Mouse (Mus musculus): ENCODE results near the gene Rbl2. TPM values are rescaled to one million over a fixed set of nuclear protein-coding genes. Genes with fewer than 3 reads are reported as not detected.

Rbl2 gene
- polyA plus RNA-seq (2015; fragmentation: Nextera tagmentation; extraction: Ambion mirVana): 17.0 and 18.8 TPM in 2 replicates

DNA sequence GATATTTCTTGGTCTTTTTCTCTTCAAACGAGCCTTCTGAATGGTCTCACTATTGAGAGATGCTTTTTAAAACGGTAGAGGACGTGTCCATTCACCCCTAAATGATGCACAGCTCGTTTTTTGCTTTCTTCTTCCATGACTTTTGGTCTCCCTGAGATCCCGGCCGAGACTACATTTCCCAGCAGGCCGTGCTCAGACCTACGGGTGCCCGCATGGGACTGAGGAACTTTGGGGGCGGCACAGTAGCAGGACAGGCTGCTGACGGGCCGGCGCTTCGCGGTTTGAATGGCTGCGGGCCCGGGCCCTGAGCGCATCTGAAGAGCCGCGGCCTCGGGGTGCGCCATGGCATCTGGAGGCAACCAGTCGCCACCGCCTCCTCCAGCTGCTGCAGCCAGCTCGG, at the start of gene Rbl2:
Gene Rbl2, plus strand, starts transcription at position 224 of the 400 bp plus-strand sequence.
- Histone ChIP-seq H3K4me1 (replicated peaks) (peaks cover 18% of the 10 kb centered on the region), H3K4me2 (peak within 1 kb of the TSS; percentile 66), H3K36me3 (no peaks in the 10 kb centered on the region), H3K27ac (peak within 1 kb of the TSS; percentile 89), H3K27me3 (no peaks in the 10 kb centered on the region), H3K4me3 (peak within 1 kb of the TSS; percentile 94), H3K9ac (peak within 1 kb of the TSS; percentile 81), H3K9me3 (replicated peaks) (no peaks in the 10 kb centered on the region)
- peak; percentile 94 for ATAC-seq (replicated peaks; ENCODE audit: insufficient number of reproducible peaks, insufficient read depth, low FRiP score, low read depth)
- WGBS: under 1% methylated on average over 25 of the region's 25 CpGs

DNA sequence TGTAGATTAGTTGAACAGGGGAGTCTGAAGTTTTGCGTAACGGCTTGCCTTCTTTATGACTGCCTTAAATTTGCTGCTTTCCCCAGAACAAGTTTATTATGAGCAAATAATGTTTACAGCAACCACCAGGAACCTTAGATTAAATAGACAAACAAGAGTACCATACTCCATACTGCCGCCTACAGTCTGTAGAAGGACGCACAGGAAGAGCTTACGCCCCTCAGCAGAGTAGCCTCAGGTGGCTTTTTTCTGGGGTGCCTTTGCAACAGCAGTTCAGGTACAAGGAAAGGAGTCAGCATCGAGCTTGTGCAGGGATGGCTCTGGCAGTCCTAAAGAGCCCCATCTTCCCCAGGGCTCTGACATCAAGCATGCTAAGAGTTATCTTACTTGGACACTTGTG, 35.4 kb upstream of the Rbl2 start:
- H3K36me3 ChIP-seq: peaks cover 84% of the 10 kb centered on the region
- WGBS: 87% methylated on average over 6 of the region's 6 CpGs
- H3K27me3 ChIP-seq: no peaks in the 10 kb centered on the region
- no peak overlapping the region for H3K4me3 ChIP-seq
- no peaks in the 10 kb centered on the region for H3K4me1 ChIP-seq (replicated peaks)
- no peak overlapping the region for H3K9ac ChIP-seq
- no peaks in the 10 kb centered on the region for H3K9me3 ChIP-seq (replicated peaks)
- H3K4me2 ChIP-seq: no peak overlapping the region
- ATAC-seq (replicated peaks; ENCODE audit: insufficient number of reproducible peaks, insufficient read depth, low FRiP score, low read depth): no peak
- H3K27ac ChIP-seq: no peak overlapping the region

DNA sequence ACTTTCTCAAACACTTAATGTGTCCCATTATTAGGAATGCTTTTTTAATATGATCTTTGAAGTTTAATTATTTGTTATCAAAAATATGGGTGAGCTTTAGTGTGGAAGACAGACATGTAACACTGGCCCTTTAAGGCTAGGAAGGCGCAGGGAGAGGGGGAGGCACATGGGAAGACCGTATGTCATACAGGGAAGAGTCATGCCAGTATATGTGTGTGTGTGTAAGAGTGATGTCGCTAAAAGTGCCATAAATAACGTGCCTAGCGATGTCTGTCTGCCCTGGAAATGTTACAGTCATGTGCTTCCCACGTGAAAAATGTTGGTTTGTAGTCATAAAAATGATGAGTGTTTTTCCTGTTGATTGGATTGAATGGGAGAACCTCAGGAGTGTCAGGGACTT, 33.0 kb upstream of the Rbl2 start:
- Histone ChIP-seq H3K36me3 (peaks cover 90% of the 10 kb centered on the region), H3K4me1 (replicated peaks) (no peaks in the 10 kb centered on the region), H3K4me2 (no peak overlapping the region), H3K27ac (no peak overlapping the region), H3K27me3 (no peaks in the 10 kb centered on the region), H3K4me3 (no peak overlapping the region), H3K9ac (no peak overlapping the region), H3K9me3 (replicated peaks) (no peaks in the 10 kb centered on the region)
- ATAC-seq (replicated peaks; ENCODE audit: insufficient number of reproducible peaks, insufficient read depth, low FRiP score, low read depth): no peak
- WGBS: 74% methylated on average over 6 of the region's 6 CpGs

DNA sequence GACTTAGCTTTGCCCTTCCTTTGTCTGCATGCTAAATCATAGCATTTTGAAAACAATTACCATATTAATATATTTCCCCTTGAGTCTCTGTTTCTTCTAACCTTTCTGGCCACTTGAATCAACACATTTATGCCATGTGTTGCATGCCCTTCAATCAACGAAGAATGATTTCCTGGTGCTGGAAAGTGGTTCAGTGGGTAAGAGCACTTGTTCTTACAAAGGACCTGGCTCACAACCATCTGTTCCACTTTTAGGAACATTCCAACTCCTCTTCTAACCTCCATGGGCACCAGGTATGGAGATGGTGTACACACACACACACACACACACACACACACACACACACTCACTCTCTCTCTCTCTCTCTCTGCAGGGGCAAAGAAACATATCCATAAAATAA, 31.2 kb upstream of the Rbl2 start:
- no peak for ATAC-seq (replicated peaks; ENCODE audit: insufficient number of reproducible peaks, insufficient read depth, low FRiP score, low read depth)
- H3K27ac ChIP-seq: no peak overlapping the region
- H3K27me3 ChIP-seq: no peaks in the 10 kb centered on the region
- no peaks in the 10 kb centered on the region for H3K9me3 ChIP-seq (replicated peaks)
- H3K4me2 ChIP-seq: no peak overlapping the region
- H3K4me1 ChIP-seq (replicated peaks): no peaks in the 10 kb centered on the region
- 71% methylated on average over 1 of the region's 1 CpGs for WGBS
- H3K9ac ChIP-seq: no peak overlapping the region
- peaks cover 90% of the 10 kb centered on the region for H3K36me3 ChIP-seq
- H3K4me3 ChIP-seq: no peak overlapping the region

DNA sequence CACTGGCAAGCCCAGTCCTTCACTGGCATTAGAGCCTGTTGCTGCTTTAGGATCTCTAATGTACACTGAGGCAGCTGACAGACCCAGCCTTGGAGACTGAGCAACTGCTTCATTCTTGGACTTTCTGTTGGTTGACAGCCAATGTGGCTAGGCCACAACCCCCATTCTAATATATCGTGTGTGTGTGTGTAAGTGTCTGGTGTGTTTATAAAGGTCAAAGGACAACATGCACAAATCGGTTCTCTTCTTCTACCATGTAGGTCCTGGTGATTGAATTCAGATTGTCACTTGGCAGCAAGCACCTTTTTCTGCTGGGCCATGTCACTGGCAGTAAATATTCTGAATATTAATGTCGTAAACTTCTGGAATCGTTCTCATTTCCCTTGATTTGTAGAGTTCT, 23.5 kb upstream of the Rbl2 start:
- H3K4me2 ChIP-seq: no peak overlapping the region
- 86% methylated on average over 4 of the region's 4 CpGs for WGBS
- ATAC-seq (replicated peaks; ENCODE audit: insufficient number of reproducible peaks, insufficient read depth, low FRiP score, low read depth): no peak
- no peak overlapping the region for H3K9ac ChIP-seq
- no peak overlapping the region for H3K27ac ChIP-seq
- no peak overlapping the region for H3K4me3 ChIP-seq
- H3K27me3 ChIP-seq: no peaks in the 10 kb centered on the region
- H3K4me1 ChIP-seq (replicated peaks): peaks cover 7% of the 10 kb centered on the region
- no peaks in the 10 kb centered on the region for H3K9me3 ChIP-seq (replicated peaks)
- H3K36me3 ChIP-seq: peaks cover 67% of the 10 kb centered on the region

DNA sequence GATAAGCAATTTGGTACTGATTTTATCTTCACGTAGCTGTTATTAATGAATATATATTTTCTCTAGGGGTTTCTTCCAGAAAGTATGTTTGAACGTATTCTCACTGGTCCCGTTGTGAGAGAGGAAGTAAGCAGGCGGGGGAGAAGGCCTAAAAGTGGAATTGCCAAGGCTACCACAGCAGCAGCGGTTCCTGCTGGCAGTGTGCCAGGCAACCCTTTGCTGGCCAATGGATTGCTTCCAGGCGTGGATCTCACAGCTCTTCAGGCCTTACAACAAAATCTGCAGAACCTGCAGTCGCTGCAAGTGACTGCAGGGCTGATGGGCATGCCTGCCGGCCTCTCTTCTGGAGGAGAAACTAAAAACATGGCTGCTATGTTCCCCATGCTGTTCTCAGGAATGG, 18.8 kb upstream of the Rbl2 start:
- H3K36me3 ChIP-seq: peaks cover 43% of the 10 kb centered on the region
- WGBS: 18% methylated on average over 8 of the region's 8 CpGs
- no peak overlapping the region for H3K4me3 ChIP-seq
- H3K9ac ChIP-seq: no peak overlapping the region; the same call in 1 of the 2 replicates
- no peak overlapping the region for H3K4me2 ChIP-seq
- peak overlapping the region; percentile 17; the same call in 1 of the 2 replicates for H3K27ac ChIP-seq
- no peaks in the 10 kb centered on the region for H3K27me3 ChIP-seq
- H3K9me3 ChIP-seq (replicated peaks): no peaks in the 10 kb centered on the region
- ATAC-seq (replicated peaks; ENCODE audit: insufficient number of reproducible peaks, insufficient read depth, low FRiP score, low read depth): no peak
- peaks cover 9% of the 10 kb centered on the region for H3K4me1 ChIP-seq (replicated peaks)

DNA sequence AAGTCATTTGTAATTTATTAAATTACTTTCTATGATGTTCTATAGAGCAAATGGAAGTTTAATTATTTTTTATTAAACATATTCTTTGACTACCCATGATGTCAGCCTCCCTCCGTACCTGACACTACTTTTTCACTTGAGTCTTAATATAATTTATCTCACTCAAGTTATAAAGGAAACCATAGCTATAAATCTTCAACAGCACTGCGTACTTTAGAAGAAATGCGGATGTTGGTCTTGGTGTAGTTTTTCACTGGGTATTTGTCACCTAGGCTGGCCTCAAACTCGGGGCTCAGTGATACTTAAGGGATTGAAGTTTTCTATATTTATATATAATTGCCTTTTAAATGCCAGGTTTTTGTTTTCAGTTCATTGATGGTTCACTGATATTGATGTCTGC, 15.4 kb upstream of the Rbl2 start:
- no peak overlapping the region for H3K4me3 ChIP-seq
- H3K4me1 ChIP-seq (replicated peaks): peaks cover 9% of the 10 kb centered on the region
- no peak overlapping the region for H3K9ac ChIP-seq
- 89% methylated on average over 4 of the region's 4 CpGs for WGBS
- no peak overlapping the region for H3K27ac ChIP-seq
- ATAC-seq (replicated peaks; ENCODE audit: insufficient number of reproducible peaks, insufficient read depth, low FRiP score, low read depth): no peak
- H3K36me3 ChIP-seq: peaks cover 23% of the 10 kb centered on the region
- H3K4me2 ChIP-seq: no peak overlapping the region
- no peaks in the 10 kb centered on the region for H3K9me3 ChIP-seq (replicated peaks)
- H3K27me3 ChIP-seq: no peaks in the 10 kb centered on the region

DNA sequence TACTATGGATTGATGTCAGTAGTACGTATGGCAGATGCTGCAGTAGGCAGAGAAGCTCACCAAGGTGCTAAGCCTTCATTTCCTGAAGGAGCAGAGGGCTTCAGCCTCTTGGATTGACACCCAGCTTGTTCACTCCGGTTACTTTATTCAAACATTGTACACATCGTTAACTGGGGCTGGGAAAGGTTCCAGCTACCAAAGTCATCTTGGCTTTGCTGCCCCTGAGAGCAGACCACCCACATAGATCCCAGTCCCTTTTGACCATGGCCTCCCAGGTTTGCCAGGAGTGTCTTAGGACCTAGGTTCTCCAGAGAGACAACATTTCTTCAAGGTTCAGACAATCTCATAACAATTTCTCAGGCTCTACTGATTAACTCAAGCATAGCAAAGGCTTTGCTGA, 13.0 kb upstream of the Rbl2 start:
- Histone ChIP-seq H3K9me3 (replicated peaks) (no peaks in the 10 kb centered on the region), H3K4me2 (no peak overlapping the region), H3K4me3 (no peak overlapping the region), H3K27ac (no peak overlapping the region), H3K36me3 (peaks cover 11% of the 10 kb centered on the region), H3K27me3 (no peaks in the 10 kb centered on the region), H3K4me1 (replicated peaks) (peaks cover 10% of the 10 kb centered on the region), H3K9ac (no peak overlapping the region)
- no peak for ATAC-seq (replicated peaks; ENCODE audit: insufficient number of reproducible peaks, insufficient read depth, low FRiP score, low read depth)
- WGBS: 55% methylated on average over 3 of the region's 3 CpGs

DNA sequence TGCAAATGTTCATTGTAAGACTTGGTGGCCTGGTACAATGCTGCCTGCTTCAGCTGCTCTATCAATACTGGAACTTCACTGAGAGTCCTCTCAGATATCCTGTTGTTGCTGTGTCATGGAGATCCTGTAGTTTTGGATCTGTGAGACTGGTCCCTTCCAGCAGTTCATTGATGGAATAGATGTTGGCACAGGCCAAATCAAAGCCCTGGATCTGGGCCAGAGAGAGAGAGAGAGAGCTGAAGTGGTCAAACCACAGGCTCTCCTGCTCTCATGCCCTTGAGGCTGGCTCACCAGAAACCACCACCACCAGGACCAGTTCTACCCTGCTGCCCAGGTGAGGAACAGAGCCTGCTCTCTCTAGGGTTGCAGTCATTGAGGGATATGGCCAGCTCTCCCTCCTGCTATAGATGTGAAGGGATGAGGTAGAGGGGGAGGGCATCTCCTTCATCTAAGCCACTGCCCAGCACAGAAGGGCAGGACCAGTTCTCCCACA, 10.7 kb upstream of the Rbl2 start:
- no peak for ATAC-seq (replicated peaks; ENCODE audit: insufficient number of reproducible peaks, insufficient read depth, low FRiP score, low read depth)
- Histone ChIP-seq H3K27ac (no peak overlapping the region), H3K4me3 (no peak overlapping the region), H3K36me3 (no peaks in the 10 kb centered on the region), H3K9me3 (replicated peaks) (no peaks in the 10 kb centered on the region), H3K4me1 (replicated peaks) (peaks cover 10% of the 10 kb centered on the region), H3K4me2 (no peak overlapping the region), H3K9ac (no peak overlapping the region), H3K27me3 (no peaks in the 10 kb centered on the region)

DNA sequence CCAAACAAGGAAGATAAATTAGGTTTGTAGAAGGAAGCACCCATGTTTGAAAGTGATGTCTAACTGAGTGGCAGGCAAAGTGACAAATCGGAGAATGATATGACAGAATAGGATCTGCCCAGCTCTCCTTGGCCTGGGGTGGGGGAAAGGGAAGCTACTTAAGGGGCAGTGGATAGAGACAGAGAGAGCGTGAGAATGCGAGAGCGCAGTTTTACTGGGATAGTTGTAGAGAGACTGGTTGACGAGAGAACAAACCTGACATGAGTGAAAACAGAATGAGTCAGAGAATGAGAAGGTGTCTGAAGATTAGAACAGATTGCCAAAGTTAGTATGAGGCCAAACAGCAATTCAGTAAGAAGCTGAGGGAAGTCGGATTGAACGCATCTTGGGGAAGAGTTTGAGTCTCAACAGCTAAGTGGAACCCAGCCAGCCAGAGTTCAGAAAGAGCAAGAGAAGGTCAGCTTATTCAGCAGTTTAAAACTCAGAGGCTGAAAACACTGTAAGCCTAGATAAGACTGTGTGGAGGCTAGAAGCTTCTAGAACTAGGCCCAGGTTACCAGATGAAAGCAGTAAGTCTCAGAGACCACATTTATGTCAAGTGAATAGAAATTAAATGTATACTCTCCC, 9.9 kb upstream of the Rbl2 start:
- H3K36me3 ChIP-seq: no peaks in the 10 kb centered on the region
- H3K9me3 ChIP-seq (replicated peaks): no peaks in the 10 kb centered on the region
- H3K4me2 ChIP-seq: no peak overlapping the region
- no peak overlapping the region for H3K9ac ChIP-seq
- WGBS: 65% methylated on average over 7 of the region's 7 CpGs
- H3K4me3 ChIP-seq: no peak overlapping the region
- ATAC-seq (replicated peaks; ENCODE audit: insufficient number of reproducible peaks, insufficient read depth, low FRiP score, low read depth): no peak
- H3K4me1 ChIP-seq (replicated peaks): peaks cover 10% of the 10 kb centered on the region
- H3K27me3 ChIP-seq: no peaks in the 10 kb centered on the region
- H3K27ac ChIP-seq: no peak overlapping the region

DNA sequence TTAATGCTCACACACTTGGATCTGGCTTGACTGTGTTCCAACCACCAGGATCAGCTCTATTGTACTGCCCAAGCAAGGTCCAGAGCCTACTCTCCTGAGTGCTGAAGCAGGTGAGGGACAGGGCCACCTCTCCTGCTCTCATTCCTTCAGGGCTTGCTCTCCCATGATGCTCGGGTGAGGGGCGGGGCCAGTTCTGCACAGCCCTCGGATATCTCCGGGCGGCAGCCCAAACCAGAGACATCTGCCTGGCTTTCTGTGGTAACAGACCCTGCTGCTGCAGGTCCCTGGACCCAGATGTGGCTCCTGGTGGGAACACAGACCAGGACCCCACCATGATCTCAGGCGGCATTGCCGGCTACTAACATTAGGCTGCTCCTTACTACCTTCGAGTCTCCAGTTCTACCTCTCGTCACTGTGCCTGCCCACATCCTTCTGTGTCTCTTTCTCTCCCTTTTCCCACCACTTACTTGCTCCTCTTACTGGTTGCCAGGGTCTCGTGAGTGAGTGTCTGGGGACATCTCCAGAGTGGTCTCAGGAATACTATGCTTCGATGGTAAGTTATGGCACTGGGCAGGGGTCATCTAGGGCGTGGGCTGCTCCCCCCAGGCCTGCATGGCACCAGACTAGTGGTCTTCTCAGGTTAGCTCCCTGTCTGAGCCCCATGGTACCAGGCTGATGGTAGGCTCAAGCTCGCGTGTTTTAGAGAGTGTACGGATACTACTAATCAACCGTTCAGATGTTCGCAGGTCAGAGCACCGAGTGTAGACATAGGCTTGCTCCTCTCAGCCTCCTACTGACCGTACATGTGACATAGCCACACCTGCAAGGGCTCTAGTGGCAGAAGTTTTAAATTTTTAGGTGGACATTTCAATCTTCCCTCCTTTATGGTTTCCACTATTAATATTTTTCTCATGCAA, 9.0 kb upstream of the Rbl2 start:
- 72% methylated on average over 19 of the region's 19 CpGs for WGBS
- Histone ChIP-seq H3K36me3 (no peaks in the 10 kb centered on the region), H3K4me3 (no peak overlapping the region), H3K27me3 (no peaks in the 10 kb centered on the region), H3K4me1 (replicated peaks) (peaks cover 10% of the 10 kb centered on the region), H3K9ac (no peak overlapping the region), H3K27ac (no peak overlapping the region), H3K9me3 (replicated peaks) (no peaks in the 10 kb centered on the region), H3K4me2 (no peak overlapping the region)
- no peak for ATAC-seq (replicated peaks; ENCODE audit: insufficient number of reproducible peaks, insufficient read depth, low FRiP score, low read depth)

All from heart, embryonic 15.5 days (tissue).